In genomic region chr13:44918269-44918668, GRCm38 (mm10) we compare ENCODE assay signal across 15 mouse cellular contexts.
"Had no signal": no experiment of that assay in that cellular context is flagged by ENCODE, and none has a peak within 500 bp of the region (broad histone marks: within the 10 kb centered on the region; RNA-seq: fewer than 3 reads in every experiment).

No protein-coding gene starts in this region.

- H3K4me3 ChIP-seq: lung, embryonic 15.5 days; megakaryocyte, embryonic 14.5 days; midbrain, embryonic 13.5 days; midbrain, embryonic 15.5 days; neural tube, embryonic 12.5 days; stomach, embryonic 15.5 days had no signal

- H3K27ac ChIP-seq: lung, embryonic 15.5 days; midbrain, embryonic 13.5 days; midbrain, embryonic 15.5 days; neural tube, embryonic 12.5 days; stomach, embryonic 15.5 days; stomach, postnatal 0 days had no signal

- H3K9me3 ChIP-seq: lung, embryonic 15.5 days; megakaryocyte, embryonic 14.5 days; midbrain, embryonic 13.5 days; midbrain, embryonic 15.5 days; neural tube, embryonic 12.5 days; stomach, embryonic 15.5 days had no signal

- DNase-seq: lung, postnatal 14 days; lung, postnatal 36 days; right cerebral cortex, postnatal 14 days; thymus, adult 2 months; thymus, postnatal 25 days; thymus, postnatal 4 days had no signal

- H3K4me2 ChIP-seq: lung, embryonic 15.5 days; midbrain, embryonic 11.5 days; midbrain, embryonic 13.5 days; midbrain, embryonic 15.5 days; neural tube, embryonic 12.5 days; stomach, embryonic 15.5 days had no signal

- H3K4me1 ChIP-seq: lung, embryonic 15.5 days; midbrain, embryonic 13.5 days; neural tube, embryonic 12.5 days; stomach, embryonic 15.5 days had no signal

- H3K27me3 ChIP-seq: lung, embryonic 15.5 days; megakaryocyte, embryonic 14.5 days; midbrain, embryonic 13.5 days; midbrain, embryonic 15.5 days; neural tube, embryonic 12.5 days; stomach, embryonic 15.5 days had no signal

- ATAC-seq: lung, postnatal 0 days; midbrain, embryonic 13.5 days; midbrain, embryonic 15.5 days had no signal

- H3K9ac ChIP-seq: lung, embryonic 15.5 days; midbrain, embryonic 13.5 days; midbrain, embryonic 15.5 days; neural tube, embryonic 12.5 days; stomach, embryonic 15.5 days had no signal
